Mouse (Mus musculus) erythroblast, embryonic 14.5 days (primary cell): Measurements from ENCODE around the gene AI854703.

Experiments
- GATA1 ChIP-seq: IDR thresholded peaks from 2 replicates; pipeline ENCODE4 v1.6.1; 2012; ENCODE audit warnings: low read length, inconsistent platforms, mixed read lengths
- TAL1 ChIP-seq: IDR thresholded peaks from 3 replicates; pipeline ENCODE4 v1.6.1; 2012; ENCODE audit warnings: low read length, inconsistent platforms, mixed read lengths

DNA sequence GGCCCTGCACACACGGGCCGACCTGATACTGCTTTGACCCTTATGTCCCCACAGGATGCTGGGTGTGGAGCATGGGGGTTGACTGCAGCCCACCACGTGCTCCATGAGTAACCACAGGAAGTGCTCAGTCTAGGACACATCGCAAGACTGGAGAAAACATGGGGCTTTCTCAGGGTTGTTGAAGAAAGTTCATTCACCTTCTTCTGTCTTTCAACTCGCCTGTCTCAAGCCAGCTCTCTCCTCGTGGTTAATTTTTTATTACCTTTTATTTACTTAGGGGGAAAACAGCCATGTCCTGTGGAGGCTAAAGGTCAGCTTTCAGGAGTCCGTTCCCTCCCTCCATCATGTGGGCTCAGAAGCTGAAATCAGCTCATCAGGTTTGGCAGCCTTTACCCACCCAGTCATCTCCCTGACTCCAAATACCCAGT lies 39.6 kb downstream of the AI854703 start:
- TF ChIP-seq GATA1 = no peak
- TF ChIP-seq TAL1 = no peak
